Mouse (Mus musculus): ENCODE measurements around the gene Mycbpap. TPM values are rescaled to one million over a fixed set of nuclear protein-coding genes. Genes with fewer than 3 reads are reported as not detected.

Mycbpap gene
- polyA plus RNA-seq, 1 experiment from 2014 or later, result 0.13 TPM

GRCm38 (mm10) chr11:94563821-94564220, 42.3 kb upstream of the Mycbpap start:
- Histone ChIP-seq H3K27ac (ENCODE audit: low read depth) (no peak overlapping the region), H3K9ac (replicated peaks) (0 out of 2 replicates have a peak overlapping the region, but pooled peaks have one; percentile 13), H3K36me3 (replicated peaks; ENCODE audit: insufficient read depth, low read length) (no peaks in the 10 kb centered on the region), H3K9me3 (ENCODE audit: low read length) (no peaks in the 10 kb centered on the region), H3K27me3 (ENCODE audit: insufficient read depth, low read length) (no peaks in the 10 kb centered on the region), H3K4me1 (ENCODE audit: insufficient read depth) (peaks cover 14% of the 10 kb centered on the region), H3K4me2 (ENCODE audit: low read depth, low read length) (peak overlapping the region; percentile 64), H3K4me3 (ENCODE audit: low read depth, low read length) (peak overlapping the region; percentile 25; the same call in 1 of the 2 replicates)
- ATAC-seq (peak; percentile 32), DNase-seq (no peak)
- 29% methylated on average over 5 of the region's 5 CpGs for WGBS (ENCODE audit: insufficient replicate concordance)
- no peak for TF ChIP-seq CTCF (IDR thresholded peaks at IDR 0.05; ENCODE audit: low read depth)

GRCm38 (mm10) chr11:94563383-94563782, 41.8 kb upstream of the Mycbpap start:
- 79% methylated on average over 5 of the region's 5 CpGs for WGBS (ENCODE audit: insufficient replicate concordance)

GRCm38 (mm10) chr11:94558226-94558625, 36.7 kb upstream of the Mycbpap start:
- H3K36me3 ChIP-seq (replicated peaks; ENCODE audit: insufficient read depth, low read length), result no peaks in the 10 kb centered on the region
- H3K9me3 ChIP-seq (ENCODE audit: low read length), result no peaks in the 10 kb centered on the region
- no peak overlapping the region for H3K4me3 ChIP-seq (ENCODE audit: low read depth, low read length)
- no peak overlapping the region for H3K4me2 ChIP-seq (ENCODE audit: low read depth, low read length)
- no peaks in the 10 kb centered on the region for H3K27me3 ChIP-seq (ENCODE audit: insufficient read depth, low read length)
- no peak overlapping the region for H3K27ac ChIP-seq (ENCODE audit: low read depth)
- TF ChIP-seq CTCF (IDR thresholded peaks at IDR 0.05; ENCODE audit: low read depth) (no peak), EP300 (IDR thresholded peaks at IDR 0.05; ENCODE audit: low read depth) (no peak)
- 72% methylated on average over 3 of the region's 3 CpGs for WGBS (ENCODE audit: insufficient replicate concordance)
- DNase-seq (no peak), ATAC-seq (no peak)
- no peak overlapping the region for H3K9ac ChIP-seq (replicated peaks)
- H3K4me1 ChIP-seq (ENCODE audit: insufficient read depth), result no peaks in the 10 kb centered on the region

More at GRCm38 (mm10) chr11:94563383-94563782, 41.8 kb upstream of the Mycbpap start:
- H3K9me3 ChIP-seq (ENCODE audit: low read length), result no peaks in the 10 kb centered on the region
- H3K4me2 ChIP-seq (ENCODE audit: low read depth, low read length), result no peak overlapping the region
- DNase-seq (no peak), ATAC-seq (no peak)
- no peak for TF ChIP-seq EP300 (IDR thresholded peaks at IDR 0.05; ENCODE audit: low read depth)
- no peak for TF ChIP-seq CTCF (IDR thresholded peaks at IDR 0.05; ENCODE audit: low read depth)
- H3K27ac ChIP-seq (ENCODE audit: low read depth), result no peak overlapping the region
- H3K27me3 ChIP-seq (ENCODE audit: insufficient read depth, low read length), result no peaks in the 10 kb centered on the region
- H3K9ac ChIP-seq (replicated peaks), result no peak overlapping the region
- no peak overlapping the region for H3K4me3 ChIP-seq (ENCODE audit: low read depth, low read length)
- no peaks in the 10 kb centered on the region for H3K36me3 ChIP-seq (replicated peaks; ENCODE audit: insufficient read depth, low read length)
- H3K4me1 ChIP-seq (ENCODE audit: insufficient read depth), result peaks cover 14% of the 10 kb centered on the region

DNA sequence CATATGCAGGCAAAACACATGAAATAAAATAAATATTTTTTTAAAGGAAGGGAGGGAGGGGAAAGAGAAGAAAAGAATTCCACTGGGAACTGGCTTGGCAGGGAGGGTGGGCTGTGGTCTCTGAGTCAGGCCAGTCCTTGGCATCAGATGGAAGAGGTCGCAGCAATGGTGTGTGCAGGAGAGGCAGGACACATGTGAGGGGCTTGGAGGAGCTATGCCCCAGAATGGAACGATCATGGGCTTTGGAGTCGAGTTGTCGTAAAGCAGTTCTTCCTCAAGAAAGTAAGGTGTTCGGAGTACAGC, 28.9 kb upstream of the Mycbpap start:
- WGBS (ENCODE audit: insufficient replicate concordance), result 50% methylated on average over 5 of the region's 5 CpGs
- no peak for ATAC-seq

DNA sequence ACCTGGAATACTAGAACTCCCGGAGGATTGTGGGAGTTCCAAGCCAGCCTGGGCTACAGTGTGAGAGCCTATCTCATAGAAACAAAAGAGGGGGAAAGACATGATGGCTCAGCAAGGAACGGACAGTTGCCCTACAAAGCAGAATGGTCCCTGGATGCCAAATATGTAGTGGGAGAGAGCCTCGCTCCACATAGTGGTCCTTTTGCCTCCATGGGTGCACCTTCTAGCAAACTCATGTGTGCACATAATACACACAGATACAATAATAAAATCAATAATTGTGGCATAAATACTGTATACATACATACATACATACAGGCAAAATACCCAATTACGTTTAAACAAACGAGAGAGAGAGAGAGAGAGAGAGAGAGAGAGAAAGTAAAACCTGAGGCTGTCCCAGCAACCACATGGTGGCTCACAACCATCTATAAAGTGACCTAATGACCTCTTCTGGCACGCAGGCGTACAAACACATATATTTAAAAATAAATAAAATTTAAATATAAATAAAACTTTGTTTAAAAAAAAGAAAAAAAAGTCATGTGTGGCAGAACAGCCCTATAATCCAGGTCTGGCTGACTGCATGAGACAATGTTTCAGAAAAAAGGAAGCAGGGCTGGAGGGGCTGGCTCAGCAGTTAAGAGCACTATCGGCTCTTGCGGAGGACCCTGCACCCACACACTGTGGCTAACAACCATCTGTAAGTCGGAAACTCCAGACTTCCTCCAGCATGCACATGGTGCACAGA, 28.3 kb upstream of the Mycbpap start:
- H3K4me3 ChIP-seq (ENCODE audit: low read depth, low read length), result no peak overlapping the region; the same call in 1 of the 2 replicates
- H3K36me3 ChIP-seq (replicated peaks; ENCODE audit: insufficient read depth, low read length), result no peaks in the 10 kb centered on the region
- WGBS (ENCODE audit: insufficient replicate concordance), result 38% methylated on average over 10 of the region's 10 CpGs
- no peaks in the 10 kb centered on the region for H3K27me3 ChIP-seq (ENCODE audit: insufficient read depth, low read length)
- H3K9ac ChIP-seq (replicated peaks), result no peak overlapping the region; the same call in 1 of the 2 replicates
- H3K4me2 ChIP-seq (ENCODE audit: low read depth, low read length), result peak overlapping the region; percentile 88
- H3K4me1 ChIP-seq (ENCODE audit: insufficient read depth), result peaks cover 10% of the 10 kb centered on the region
- TF ChIP-seq EP300 (IDR thresholded peaks at IDR 0.05; ENCODE audit: low read depth) (no peak), CTCF (IDR thresholded peaks at IDR 0.05; ENCODE audit: low read depth) (no peak)
- peak overlapping the region; percentile 81; the same call in 1 of the 2 replicates for H3K27ac ChIP-seq (ENCODE audit: low read depth)
- DNase-seq, result no peak
- H3K9me3 ChIP-seq (ENCODE audit: low read length), result no peaks in the 10 kb centered on the region
- ATAC-seq, result no peak

More for the DNA sequence above, 28.9 kb upstream of the Mycbpap start:
- no peak overlapping the region for H3K4me2 ChIP-seq (ENCODE audit: low read depth, low read length)
- H3K9ac ChIP-seq (replicated peaks), result no peak overlapping the region
- TF ChIP-seq CTCF (IDR thresholded peaks at IDR 0.05; ENCODE audit: low read depth) (no peak), EP300 (IDR thresholded peaks at IDR 0.05; ENCODE audit: low read depth) (no peak)
- no peak overlapping the region for H3K4me3 ChIP-seq (ENCODE audit: low read depth, low read length)
- H3K27me3 ChIP-seq (ENCODE audit: insufficient read depth, low read length), result no peaks in the 10 kb centered on the region
- H3K9me3 ChIP-seq (ENCODE audit: low read length), result no peaks in the 10 kb centered on the region
- peak overlapping the region; percentile 12; the same call in 1 of the 2 replicates for H3K27ac ChIP-seq (ENCODE audit: low read depth)
- H3K36me3 ChIP-seq (replicated peaks; ENCODE audit: insufficient read depth, low read length), result no peaks in the 10 kb centered on the region
- H3K4me1 ChIP-seq (ENCODE audit: insufficient read depth), result peaks cover 10% of the 10 kb centered on the region
- no peak for DNase-seq

- peak within 1 kb of the TSS; percentile 81 for H3K27ac ChIP-seq (ENCODE audit: low read depth)
- peak within 1 kb of the TSS; percentile 88 for H3K4me2 ChIP-seq (ENCODE audit: low read depth, low read length)
- H3K36me3 ChIP-seq (replicated peaks; ENCODE audit: insufficient read depth, low read length), result no peaks in the 10 kb centered on the region
- ATAC-seq (peak; percentile 87), DNase-seq (peak; percentile 94)
- peak within 1 kb of the TSS; percentile 65 for H3K4me3 ChIP-seq (ENCODE audit: low read depth, low read length)
- H3K9me3 ChIP-seq (ENCODE audit: low read length), result no peaks in the 10 kb centered on the region
- H3K9ac ChIP-seq (replicated peaks), result peak within 1 kb of the TSS; percentile 69
- WGBS (ENCODE audit: insufficient replicate concordance), result 2% methylated on average over 47 of the region's 49 CpGs
- TF ChIP-seq CTCF (IDR thresholded peaks at IDR 0.05; ENCODE audit: low read depth) (peak; percentile 95), EP300 (IDR thresholded peaks at IDR 0.05; ENCODE audit: low read depth) (no peak)
- H3K4me1 ChIP-seq (ENCODE audit: insufficient read depth), result peaks cover 10% of the 10 kb centered on the region
- no peaks in the 10 kb centered on the region for H3K27me3 ChIP-seq (ENCODE audit: insufficient read depth, low read length)
Observed at GRCm38 (mm10) chr11:94548888-94549690, 27.5 kb upstream of the Mycbpap start, which contains the start of gene Rsad1. Rsad1 (minus strand) TSS chr11:94549255.

Data from liver, postnatal 0 days (tissue).